Mouse (Mus musculus) G1E (cell line): Measurements from ENCODE around the gene Efcab8.

Source experiments
- CTCF ChIP-seq: IDR thresholded peaks from 2 replicates; pipeline ENCODE4 v1.5.1; 2012; ENCODE audit warnings: low read depth, low read length, inconsistent platforms, mixed read lengths
- GATA1 ChIP-seq: IDR thresholded peaks from 2 replicates; pipeline ENCODE4 v1.6.1; 2012; ENCODE audit warnings: borderline replicate concordance, low read length, inconsistent platforms, mixed read lengths
- POLR2AphosphoS5 ChIP-seq: IDR thresholded peaks from 2 replicates; pipeline ENCODE4 v1.6.1; 2012; ENCODE audit warnings: low read depth, low read length, inconsistent platforms; ENCODE audit not compliant: insufficient replicate concordance
- TAL1 ChIP-seq: conservative IDR thresholded peaks from 2 replicates; pipeline ENCODE4 v1.6.1; 2012; ENCODE audit warnings: low read depth, low read length, inconsistent platforms, mixed read lengths

DNA sequence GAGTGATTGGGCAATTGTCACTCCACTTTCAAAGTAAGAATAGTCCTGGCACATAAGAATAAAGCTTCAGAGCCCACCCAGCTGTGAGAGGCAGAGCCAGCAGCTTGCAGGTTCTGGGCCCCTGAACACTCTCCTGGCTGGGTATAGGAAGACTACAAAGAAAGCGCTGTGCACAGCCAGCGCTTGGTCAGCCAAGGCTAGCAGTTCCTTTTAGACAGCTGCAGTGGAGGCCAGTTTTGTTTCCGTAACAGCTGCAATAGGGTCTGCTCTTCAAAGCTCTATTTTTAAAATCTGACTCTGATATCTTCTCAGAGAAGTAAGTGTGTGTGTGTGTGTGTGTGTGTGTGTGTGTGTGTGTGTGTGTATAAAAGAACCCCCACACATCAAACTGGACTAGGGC lies 82.2 kb downstream of the Efcab8 start:
- TF ChIP-seq CTCF (no peak), GATA1 (no peak), TAL1 (no peak), POLR2AphosphoS5 (no peak)
